Mouse (Mus musculus) small intestine, adult 2 months (tissue): ENCODE results near the gene Ceacam15. TPM values are rescaled to one million over a fixed set of nuclear protein-coding genes. Genes with fewer than 3 reads are reported as not detected.
"Not testable (repeated sequence)": the region's sequence is repeated elsewhere in the genome, so short reads cannot be mapped to it uniquely, and the experiment has no call there.

ENCODE experiments used
- H3K27ac ChIP-seq: fragments of 200-500 bp; 2 replicates; pipeline ENCODE4 v1.5.1; 2012; ENCODE audit warnings: low read depth, low read length, control low read depth, inconsistent platforms; ENCODE audit not compliant: insufficient read depth
- H3K27me3 ChIP-seq: fragments of 200-500 bp; 2 replicates; pipeline ENCODE4 v1.6.1; 2012; ENCODE audit warnings: mild to moderate bottlenecking, moderate library complexity, low read length, inconsistent platforms; ENCODE audit not compliant: control insufficient read depth, insufficient read depth
- H3K36me3 ChIP-seq: fragments of 200-500 bp; 2 replicates; pipeline ENCODE4 v1.6.1; 2012; ENCODE audit warnings: mild to moderate bottlenecking, low read length, control low read depth, inconsistent platforms; ENCODE audit not compliant: control insufficient read depth, insufficient read depth
- H3K4me1 ChIP-seq: fragments of 200-500 bp; 2 replicates; pipeline ENCODE4 v1.6.1; 2012; ENCODE audit warnings: low read length, inconsistent platforms, mixed read lengths; ENCODE audit not compliant: control insufficient read depth, insufficient read depth, insufficient read length
- H3K4me3 ChIP-seq: fragments of 200-500 bp; 2 replicates; pipeline ENCODE4 v1.5.1; 2012; ENCODE audit warnings: low read depth, mild to moderate bottlenecking, control low read depth, inconsistent platforms, low read length, moderate library complexity
- CTCF ChIP-seq: fragments of 200-500 bp; IDR thresholded peaks from 2 replicates; pipeline ENCODE4 v1.5.1; 2012; ENCODE audit warnings: low read depth, mild to moderate bottlenecking, control low read depth, inconsistent platforms, low read length, moderate library complexity, mixed read lengths; ENCODE audit not compliant: insufficient replicate concordance, insufficient read length; ENCODE audit errors: extremely low read depth
- POLR2A ChIP-seq: fragments of 200-500 bp; IDR thresholded peaks from 2 replicates; pipeline ENCODE4 v1.6.1; 2012; ENCODE audit warnings: low read depth, mild to moderate bottlenecking, control low read depth, inconsistent platforms, low read length, moderate library complexity
- WGBS: fragments of 180-500 bp; shearing (Covaris S2); methylation state at CpG from one replicate; pipeline ENCODE4 v1.1.7; 2018; 5-methylcytosine and 5-hydroxymethylcytosine counted together
- polyA plus RNA-seq: library from polyadenylated mRNA; depleted of rRNA; stranded (reverse); fragments of >200 nt; gene quantifications from 2 replicates; pipeline ENCODE4 v1.2.3, GENCODE M21; 2012

Gene Ceacam15
- polyA plus RNA-seq, 1 experiment, result not detected

DNA sequence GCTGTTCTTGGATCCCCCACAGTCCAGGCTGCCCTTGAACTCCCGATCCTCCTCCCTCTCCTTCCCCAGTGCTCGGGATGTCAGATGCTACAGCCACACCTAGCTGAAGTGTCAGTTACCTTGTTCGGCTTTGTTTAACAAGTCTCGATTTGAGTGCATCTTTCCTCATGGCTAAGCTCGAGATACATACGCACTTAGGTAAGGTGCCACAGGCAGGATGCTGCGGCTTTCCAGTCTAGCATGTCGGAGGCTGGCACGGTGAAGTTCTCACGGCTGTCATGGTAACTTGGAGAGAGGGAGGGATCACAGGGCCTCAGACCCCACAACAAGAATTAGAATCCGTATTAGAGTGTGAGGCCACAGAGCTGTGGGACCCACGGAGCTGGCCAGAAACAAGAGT is 31.2 kb downstream of the Ceacam15 start:
- Histone ChIP-seq H3K4me1 (no peaks in the 10 kb centered on the region), H3K4me3 (no peak overlapping the region), H3K27me3 (no peaks in the 10 kb centered on the region), H3K36me3 (no peaks in the 10 kb centered on the region), H3K27ac (no peak overlapping the region)
- TF ChIP-seq POLR2A (no peak), CTCF (no peak)
- WGBS, result 83% methylated on average over 12 of the region's 12 CpGs

DNA sequence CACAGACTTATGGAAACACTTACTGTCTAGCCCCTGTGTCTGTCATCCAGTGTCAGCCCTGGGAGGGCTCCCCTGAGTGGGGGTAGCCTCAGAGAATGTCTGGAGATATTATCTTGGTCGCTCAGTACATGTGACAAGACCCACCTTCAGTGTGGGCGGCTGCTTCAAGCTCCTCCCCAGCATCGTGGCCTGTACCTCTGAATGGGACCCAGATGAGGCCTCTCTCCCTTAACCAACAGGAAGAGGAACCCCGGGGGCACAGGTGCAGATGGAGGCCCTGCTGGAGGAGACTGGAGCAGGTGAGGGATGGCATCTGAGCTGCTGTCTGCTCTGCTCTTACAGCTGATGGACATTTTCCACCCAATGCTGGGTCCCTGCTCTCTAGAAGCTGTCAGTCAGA is 32.4 kb downstream of the Ceacam15 start:
- H3K4me3 ChIP-seq, H3K36me3 ChIP-seq, H3K27ac ChIP-seq, H3K27me3 ChIP-seq, H3K4me1 ChIP-seq: not testable (repeated sequence)
- WGBS, result 25% methylated on average over 4 of the region's 4 CpGs

DNA sequence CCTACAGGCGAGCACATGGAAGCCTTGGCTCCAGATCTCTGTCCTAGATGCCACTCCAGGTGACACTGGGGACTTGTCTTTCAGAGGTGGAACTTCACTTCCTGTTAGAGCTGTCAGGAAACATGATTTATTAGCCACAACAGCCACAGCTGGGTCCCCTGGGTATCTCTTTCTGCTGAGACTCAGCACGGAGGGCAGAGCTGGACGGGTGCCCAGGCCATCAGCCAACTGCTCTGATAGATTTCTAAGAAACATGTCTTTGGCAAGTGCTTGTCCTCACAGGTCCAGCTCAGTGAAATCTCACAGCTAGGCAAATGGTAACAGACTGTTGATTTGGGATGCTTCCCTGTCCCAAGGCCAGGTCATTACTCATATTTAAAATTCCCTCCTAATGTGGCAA is 36.5 kb downstream of the Ceacam15 start:
- H3K4me1 ChIP-seq, result no peaks in the 10 kb centered on the region
- no peaks in the 10 kb centered on the region for H3K36me3 ChIP-seq
- TF ChIP-seq CTCF, result no peak
- no peak for TF ChIP-seq POLR2A
- H3K27me3 ChIP-seq, result no peaks in the 10 kb centered on the region
- 13% methylated on average over 3 of the region's 3 CpGs for WGBS
- no peak overlapping the region for H3K4me3 ChIP-seq
- no peak overlapping the region for H3K27ac ChIP-seq

DNA sequence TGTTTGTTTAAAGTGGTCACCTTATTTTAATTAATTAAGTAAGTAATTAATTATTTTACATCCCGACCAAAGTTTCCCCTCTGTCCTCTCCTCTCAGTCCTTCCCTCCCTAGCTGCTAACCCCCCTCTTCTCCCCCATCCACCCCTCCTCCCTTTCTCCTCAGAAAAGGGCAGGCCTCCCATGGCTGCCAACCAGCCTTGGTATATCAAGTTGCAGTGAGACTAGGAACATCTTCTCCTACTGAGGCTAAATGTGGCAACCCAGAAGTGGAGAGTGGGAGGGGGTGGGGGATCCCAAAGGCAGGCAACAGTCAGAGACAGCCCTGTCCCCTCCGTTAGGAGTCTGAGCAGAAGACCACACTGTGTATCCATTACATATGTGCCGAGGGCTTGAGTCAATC is 40.4 kb downstream of the Ceacam15 start:
- Histone ChIP-seq H3K4me1 (no peaks in the 10 kb centered on the region), H3K4me3 (no peak overlapping the region), H3K36me3 (no peaks in the 10 kb centered on the region), H3K27me3 (no peaks in the 10 kb centered on the region), H3K27ac (no peak overlapping the region)
- TF ChIP-seq POLR2A, result no peak
- no peak for TF ChIP-seq CTCF
- WGBS, result 70% methylated on average over 3 of the region's 3 CpGs

DNA sequence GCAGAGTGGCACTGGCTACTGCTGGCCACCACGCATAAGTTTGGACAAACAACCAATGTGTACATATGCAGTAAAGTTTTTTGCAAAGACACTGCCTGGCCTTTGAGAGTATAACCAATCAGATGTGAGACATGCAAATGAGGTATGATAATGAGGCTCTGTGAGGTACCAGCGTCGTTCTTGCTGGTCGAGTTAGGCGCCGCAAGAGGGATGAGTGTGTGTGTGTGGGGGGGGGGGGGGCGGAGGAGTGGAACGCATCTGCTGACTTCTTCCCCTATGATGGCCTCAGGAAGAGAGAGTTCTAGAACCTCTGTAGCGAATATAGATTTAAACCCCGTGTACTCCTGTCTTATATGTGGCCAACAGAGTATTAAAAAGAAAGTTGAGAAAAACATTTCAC is 41.6 kb downstream of the Ceacam15 start:
- H3K27me3 ChIP-seq, H3K36me3 ChIP-seq, H3K4me1 ChIP-seq, H3K27ac ChIP-seq, H3K4me3 ChIP-seq: not testable (repeated sequence)
- 10% methylated on average over 10 of the region's 10 CpGs for WGBS

DNA sequence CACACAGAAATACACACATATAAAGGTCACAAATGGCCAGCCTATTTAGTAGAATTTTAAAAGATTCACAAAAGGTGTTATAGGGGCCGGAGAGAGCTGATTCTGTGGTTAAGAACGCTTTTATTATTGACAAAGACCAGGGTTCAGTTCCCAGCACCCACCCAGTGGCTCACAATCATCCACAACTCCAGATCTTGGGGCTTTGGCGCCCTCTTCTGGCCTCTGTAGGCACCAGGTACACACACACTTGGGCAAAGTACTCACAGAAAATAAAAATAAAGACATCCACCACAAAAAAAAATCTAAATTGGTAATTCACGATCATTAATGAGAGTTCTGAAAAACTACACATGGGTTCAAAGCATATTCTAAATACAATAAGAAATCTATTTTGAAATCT is 43.6 kb downstream of the Ceacam15 start:
- WGBS, result 71% methylated on average over 4 of the region's 4 CpGs
- no peaks in the 10 kb centered on the region for H3K4me1 ChIP-seq

DNA sequence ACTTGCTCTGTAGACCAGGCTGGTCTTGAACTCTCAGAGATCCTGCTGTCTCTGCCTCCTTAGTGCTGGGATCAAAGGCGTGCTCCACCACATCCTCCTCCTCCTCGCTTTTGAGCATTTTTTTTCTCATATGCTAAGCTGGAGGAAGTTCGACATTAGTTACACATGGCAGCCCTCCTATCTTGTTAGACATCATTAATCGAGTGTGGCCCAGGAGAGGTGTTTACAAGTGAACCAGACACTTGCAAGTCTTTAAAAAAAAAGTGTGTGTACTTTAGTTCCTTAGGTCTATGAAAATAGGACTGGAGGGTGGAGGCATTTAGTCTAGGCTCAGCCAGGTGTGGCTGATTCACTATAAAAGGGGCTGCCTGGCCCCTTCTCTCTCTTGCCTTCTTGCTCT is 44.5 kb downstream of the Ceacam15 start:
- no peaks in the 10 kb centered on the region for H3K36me3 ChIP-seq
- TF ChIP-seq CTCF (no peak), POLR2A (no peak)

More for the DNA sequence above, 43.6 kb downstream of the Ceacam15 start:
- Histone ChIP-seq H3K4me3 (no peak overlapping the region), H3K27me3 (no peaks in the 10 kb centered on the region), H3K27ac (no peak overlapping the region), H3K36me3 (no peaks in the 10 kb centered on the region)
- TF ChIP-seq CTCF, result no peak
- TF ChIP-seq POLR2A, result no peak

DNA sequence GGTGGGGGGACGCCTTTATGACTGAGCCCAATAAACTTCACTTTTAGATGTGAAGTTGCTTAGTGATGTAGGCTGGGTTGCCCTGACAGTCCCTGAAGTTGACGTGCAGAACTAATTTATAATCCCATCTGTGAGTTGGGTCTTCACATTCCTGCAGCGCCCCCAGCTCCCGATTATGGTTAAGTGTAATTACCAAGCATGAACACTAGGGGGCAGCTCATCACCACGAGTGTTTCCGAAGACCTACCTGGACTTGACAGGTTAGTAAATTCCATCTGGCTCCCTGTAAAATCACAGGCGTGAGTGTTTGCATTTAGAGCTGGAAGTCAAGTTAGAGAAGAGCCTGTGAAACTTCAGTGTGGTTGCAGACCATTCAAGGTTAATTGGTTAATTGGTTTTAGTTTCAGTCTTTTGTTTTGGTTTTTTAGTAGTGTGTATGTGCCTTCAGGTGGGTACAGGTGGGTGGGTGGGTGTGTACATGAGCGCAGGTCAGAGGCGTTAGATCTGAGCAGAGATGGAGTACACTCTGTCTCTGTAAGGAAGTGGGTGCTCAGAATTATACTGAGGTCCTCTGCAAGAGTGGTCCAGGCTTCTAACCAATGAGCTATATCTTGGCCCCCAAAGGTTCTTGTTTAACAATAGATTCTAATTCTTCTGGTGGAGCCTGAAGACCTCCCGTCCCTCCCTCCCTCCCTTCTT is 45.8 kb downstream of the Ceacam15 start:
- Histone ChIP-seq H3K4me3 (no peak overlapping the region), H3K27ac (no peak overlapping the region), H3K27me3 (no peaks in the 10 kb centered on the region), H3K36me3 (no peaks in the 10 kb centered on the region), H3K4me1 (no peaks in the 10 kb centered on the region)
- WGBS, result 20% methylated on average over 10 of the region's 10 CpGs
- TF ChIP-seq POLR2A (no peak), CTCF (peak; percentile 65; the same call in 1 of the 2 replicates)

More for the DNA sequence above, 44.5 kb downstream of the Ceacam15 start:
- Histone ChIP-seq H3K4me3 (no peak overlapping the region), H3K4me1 (no peaks in the 10 kb centered on the region), H3K27me3 (no peaks in the 10 kb centered on the region), H3K27ac (no peak overlapping the region)
- 35% methylated on average over 4 of the region's 4 CpGs for WGBS
